8 mouse cellular contexts compared by ENCODE assay signal in the genomic region with DNA sequence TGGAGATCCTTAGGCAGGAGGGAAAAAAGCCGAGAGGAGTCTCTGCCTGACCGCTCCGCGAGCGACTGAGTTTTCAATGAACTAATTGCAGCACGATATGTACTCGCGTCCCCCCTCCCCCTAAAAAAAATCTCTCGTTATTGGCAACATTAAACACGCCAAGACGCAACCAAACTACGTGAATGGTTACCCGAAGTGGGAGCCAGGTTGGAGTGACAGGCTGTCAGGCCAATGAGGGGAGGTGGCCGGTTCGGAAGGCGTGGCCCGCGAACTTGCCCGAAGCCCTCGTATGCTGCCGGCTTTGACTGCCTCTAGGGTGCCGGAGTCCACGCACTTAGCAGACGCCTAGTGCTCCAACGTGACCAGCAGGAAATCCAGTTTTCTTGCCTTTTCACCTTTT. TPM values are rescaled to one million over a fixed set of nuclear protein-coding genes. Genes with fewer than 3 reads are reported as not detected.
DNase-seq lines count a peak whose midpoint lies in the region; ATAC-seq and TF ChIP-seq lines count a peak whose summit lies in the region.

A gene (minus strand): TSS at position 122 of the 400 bp plus-strand sequence.

- peak; percentile 94 for DNase-seq in CD4-positive, CD25-positive, alpha-beta regulatory T cell, adult 2 months (ENCODE audit: low read depth, low spot score)
- DNase-seq in fibroblast of lung, adult 2 months (ENCODE audit: low read depth) = peak; percentile 81
- DNase-seq in kidney, postnatal 25 days = peak; percentile 93 to 96
- peak; percentile 81 to 84 (median 82) for DNase-seq in liver, embryonic 14.5 days (ENCODE audit: low read depth in 3 of 3, low spot score in 3 of 3)
- peak; percentile 88 for DNase-seq in neural tube, embryonic 11.5 days (ENCODE audit: low spot score)
- peak; percentile 91 for DNase-seq in stomach, postnatal 0 days (ENCODE audit: low spot score)

- peak within 1 kb of the TSS; percentile 71 for H3K9ac ChIP-seq in heart, embryonic 14.5 days (ENCODE audit: low read length)
- peak within 1 kb of the TSS; percentile 75 for H3K9ac ChIP-seq in liver, embryonic 14.5 days (replicated peaks)
- peak within 1 kb of the TSS; percentile 38 for H3K9ac ChIP-seq in neural tube, embryonic 11.5 days (ENCODE audit: low read length)
- H3K9ac ChIP-seq in stomach, postnatal 0 days (ENCODE audit: low read length) = peak within 1 kb of the TSS; percentile 50

- H3K27ac ChIP-seq in brown adipose tissue, adult 24 weeks (replicated peaks; ENCODE audit: low read depth, low read length) = peak within 1 kb of the TSS; percentile 86
- peak within 1 kb of the TSS; percentile 75 to 92 for H3K27ac ChIP-seq in heart, embryonic 14.5 days (replicated peaks in 1 of 2; ENCODE audit: control insufficient read depth in 1 of 2, insufficient read depth in 1 of 2, low read depth in 2 of 2, low read length in 2 of 2)
- H3K27ac ChIP-seq in liver, embryonic 14.5 days = peak within 1 kb of the TSS; percentile 60
- H3K27ac ChIP-seq in neural tube, embryonic 11.5 days (ENCODE audit: low read depth, low read length) = peak within 1 kb of the TSS; percentile 29; the same call in 1 of the 2 replicates
- peak within 1 kb of the TSS; percentile 77 for H3K27ac ChIP-seq in stomach, postnatal 0 days (replicated peaks)

- 24% methylated on average over 25 of the region's 25 CpGs for WGBS in heart, embryonic 14.5 days
- WGBS in liver, embryonic 14.5 days (ENCODE audit: insufficient replicate concordance) = 17% methylated on average over 25 of the region's 25 CpGs
- WGBS in neural tube, embryonic 11.5 days = 21% methylated on average over 25 of the region's 25 CpGs
- 15% methylated on average over 25 of the region's 25 CpGs for WGBS in stomach, postnatal 0 days

- ATAC-seq in heart, embryonic 14.5 days (ENCODE audit: insufficient number of reproducible peaks, insufficient read depth, low FRiP score, low read depth) = peak; percentile 96
- ATAC-seq in liver, embryonic 14.5 days (ENCODE audit: insufficient read depth) = peak; percentile 98
- ATAC-seq in neural tube, embryonic 11.5 days (ENCODE audit: insufficient read depth, low FRiP score, low TSS enrichment) = peak; percentile 98
- ATAC-seq in stomach, postnatal 0 days (ENCODE audit: low FRiP score, low TSS enrichment) = peak; percentile 100

- H3K4me1 ChIP-seq in brown adipose tissue, adult 24 weeks (ENCODE audit: control insufficient read depth, insufficient read depth, insufficient read length, low read length) = no peaks in the 10 kb centered on the region
- no peaks in the 10 kb centered on the region for H3K4me1 ChIP-seq in heart, embryonic 14.5 days (ENCODE audit: control insufficient read depth in 2 of 2, insufficient read depth in 2 of 2, low read length in 2 of 2)
- no peaks in the 10 kb centered on the region for H3K4me1 ChIP-seq in liver, embryonic 14.5 days (replicated peaks; ENCODE audit: control insufficient read depth in 2 of 2, insufficient read depth in 2 of 2, low read length in 1 of 2)
- H3K4me1 ChIP-seq in neural tube, embryonic 11.5 days (ENCODE audit: control insufficient read depth, insufficient read depth, low read length) = no peaks in the 10 kb centered on the region
- no peaks in the 10 kb centered on the region for H3K4me1 ChIP-seq in stomach, postnatal 0 days (replicated peaks; ENCODE audit: control insufficient read depth, insufficient read depth)

- H3K27me3 ChIP-seq in heart, embryonic 14.5 days (ENCODE audit: control insufficient read depth, insufficient read depth, low read length) = no peaks in the 10 kb centered on the region
- H3K27me3 ChIP-seq in liver, embryonic 14.5 days (ENCODE audit: control insufficient read depth, insufficient read depth, low read length) = no peaks in the 10 kb centered on the region
- no peaks in the 10 kb centered on the region for H3K27me3 ChIP-seq in neural tube, embryonic 11.5 days (ENCODE audit: control insufficient read depth, insufficient read depth, low read length)
- H3K27me3 ChIP-seq in stomach, postnatal 0 days (ENCODE audit: control insufficient read depth, insufficient read depth, low read length) = no peaks in the 10 kb centered on the region

- peak within 1 kb of the TSS; percentile 86 for H3K4me3 ChIP-seq in brown adipose tissue, adult 24 weeks (ENCODE audit: insufficient read depth, low read depth, low read length)
- peak within 1 kb of the TSS; percentile 51 to 75 for H3K4me3 ChIP-seq in heart, embryonic 14.5 days (ENCODE audit: control insufficient read depth in 1 of 2, insufficient read depth in 1 of 2, low read depth in 1 of 2, low read length in 2 of 2)
- H3K4me3 ChIP-seq in liver, embryonic 14.5 days (ENCODE audit: insufficient read depth in 1 of 2, low read depth in 2 of 2, low read length in 2 of 2) = peak within 1 kb of the TSS; percentile 61 to 91
- peak within 1 kb of the TSS; percentile 39 for H3K4me3 ChIP-seq in neural tube, embryonic 11.5 days (ENCODE audit: low read depth, low read length)
- peak within 1 kb of the TSS; percentile 48 for H3K4me3 ChIP-seq in stomach, postnatal 0 days (ENCODE audit: low read depth, low read length)

- H3K9me3 ChIP-seq in heart, embryonic 14.5 days (ENCODE audit: control insufficient read depth, low read length) = no peaks in the 10 kb centered on the region
- H3K9me3 ChIP-seq in liver, embryonic 14.5 days (ENCODE audit: control insufficient read depth, low read length) = no peaks in the 10 kb centered on the region
- H3K9me3 ChIP-seq in neural tube, embryonic 11.5 days (ENCODE audit: control insufficient read depth, low read length) = no peaks in the 10 kb centered on the region
- no peaks in the 10 kb centered on the region for H3K9me3 ChIP-seq in stomach, postnatal 0 days (ENCODE audit: control insufficient read depth, low read length)

- TF ChIP-seq EP300 in liver, embryonic 14.5 days (IDR thresholded peaks at IDR 0.05; ENCODE audit: low read depth) = no peak
- no peak for TF ChIP-seq EP300 in stomach, postnatal 0 days (optimal IDR thresholded peaks at IDR 0.05)

- H3K36me3 ChIP-seq in heart, embryonic 14.5 days (ENCODE audit: control insufficient read depth, insufficient read depth, low read length) = no peaks in the 10 kb centered on the region
- H3K36me3 ChIP-seq in liver, embryonic 14.5 days (replicated peaks; ENCODE audit: control insufficient read depth, insufficient read depth, low read depth) = no peaks in the 10 kb centered on the region
- no peaks in the 10 kb centered on the region for H3K36me3 ChIP-seq in neural tube, embryonic 11.5 days (ENCODE audit: control insufficient read depth, insufficient read depth, low read length)
- H3K36me3 ChIP-seq in stomach, postnatal 0 days (ENCODE audit: control insufficient read depth, insufficient read depth, low read length) = no peaks in the 10 kb centered on the region

- peak within 1 kb of the TSS; percentile 66 for H3K4me2 ChIP-seq in heart, embryonic 14.5 days (ENCODE audit: low read length)
- peak within 1 kb of the TSS; percentile 64 for H3K4me2 ChIP-seq in liver, embryonic 14.5 days (ENCODE audit: low read depth)
- peak within 1 kb of the TSS; percentile 49 for H3K4me2 ChIP-seq in neural tube, embryonic 11.5 days (ENCODE audit: low read depth)
- H3K4me2 ChIP-seq in stomach, postnatal 0 days (replicated peaks; ENCODE audit: low read depth) = peak within 1 kb of the TSS; percentile 54

- no peak for TF ChIP-seq CTCF in liver, embryonic 14.5 days (IDR thresholded peaks at IDR 0.05; ENCODE audit: low read depth)
- TF ChIP-seq CTCF in stomach, postnatal 0 days (IDR thresholded peaks at IDR 0.05; ENCODE audit: low read depth) = no peak

RNA-seq across cellular contexts. Expression of the gene that starts here (rescaled TPM):
- 47.0 and 77.1 TPM in 2 replicates for polyA plus RNA-seq in brown adipose tissue, adult 24 weeks (2012; ENCODE audit: insufficient read depth, insufficient read length, missing spikeins)
- 19.8 and 20.8 TPM in 2 replicates for polyA plus RNA-seq in heart, embryonic 14.5 days (2014; fragmentation: Nextera tagmentation; extraction: Ambion mirVana)
- 4.0 and 18.0 TPM in 2 replicates for polyA plus RNA-seq in liver, embryonic 14.5 days (2012; rRNA removed)
- 15.6 and 17.3 TPM in 2 replicates for polyA plus RNA-seq in liver, embryonic 14.5 days (2014; fragmentation: Nextera tagmentation; extraction: Ambion mirVana)
- polyA plus RNA-seq in neural tube, embryonic 11.5 days (2014; fragmentation: Nextera tagmentation; extraction: Ambion mirVana) = 16.6 and 16.9 TPM in 2 replicates
- 12.6 and 15.7 TPM in 2 replicates for polyA plus RNA-seq in stomach, postnatal 0 days (2015; fragmentation: Nextera tagmentation; extraction: Ambion mirVana)

Comparison
In these comparisons a context has a peak if more than half of its experiments do, and no peak if none do; other contexts are left out.
1. Peak in every context shown above with its lines: DNase-seq, ATAC-seq, H3K4me3 ChIP-seq and H3K27ac ChIP-seq.
2. H3K27ac ChIP-seq: peak in every context shown above with its lines; median percentile 86 in brown adipose tissue, adult 24 weeks; 84 in heart, embryonic 14.5 days; 77 in stomach, postnatal 0 days; 60 in liver, embryonic 14.5 days; 29 in neural tube, embryonic 11.5 days.